Mouse (Mus musculus): Measurements from ENCODE around the gene Ccl24. TPM values are rescaled to one million over a fixed set of nuclear protein-coding genes. Genes with fewer than 3 reads are reported as not detected.

Ccl24 gene
- polyA plus RNA-seq, 1 experiment, result 3.3 TPM

DNA sequence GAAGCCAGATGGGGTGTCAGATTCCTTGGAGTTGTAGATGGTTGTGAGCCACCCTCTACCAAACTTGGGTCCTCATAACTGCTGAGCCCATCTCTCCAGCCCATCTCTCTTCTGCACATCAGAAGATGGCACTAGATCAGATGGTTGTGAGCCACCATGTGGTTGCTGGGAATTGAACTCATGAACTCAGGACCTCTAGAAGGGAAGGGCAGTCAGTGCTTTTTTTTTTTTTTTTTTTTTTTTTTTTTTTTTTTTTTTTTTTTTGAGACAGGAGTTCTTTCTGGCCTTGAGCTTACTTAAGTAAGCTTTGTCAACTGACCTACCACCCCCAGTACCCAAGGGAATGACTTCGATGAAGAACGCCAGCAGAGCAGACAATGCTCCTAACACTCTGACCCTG, 24.9 kb downstream of the Ccl24 start:
- Histone ChIP-seq H3K4me1 (ENCODE audit: control insufficient read depth, insufficient read depth, insufficient read length, low read length) (peaks cover 10% of the 10 kb centered on the region; the same call in 1 of the 2 replicates), H3K27ac (ENCODE audit: insufficient read depth, low read depth, low read length) (no peak overlapping the region), H3K27me3 (ENCODE audit: control insufficient read depth, insufficient read depth, low read length) (peaks cover 17% of the 10 kb centered on the region; the same call in 1 of the 2 replicates), H3K4me3 (ENCODE audit: low read depth, low read length) (no peak overlapping the region), H3K36me3 (ENCODE audit: control insufficient read depth, insufficient read depth, low read length) (no peaks in the 10 kb centered on the region)
- 71% methylated on average over 2 of the region's 2 CpGs for WGBS
- TF ChIP-seq POLR2A (IDR thresholded peaks at IDR 0.05; ENCODE audit: low read depth, low read length) (no peak), CTCF (IDR thresholded peaks at IDR 0.05; ENCODE audit: extremely low read depth, insufficient read length, insufficient replicate concordance, low read depth, low read length) (no peak)

DNA sequence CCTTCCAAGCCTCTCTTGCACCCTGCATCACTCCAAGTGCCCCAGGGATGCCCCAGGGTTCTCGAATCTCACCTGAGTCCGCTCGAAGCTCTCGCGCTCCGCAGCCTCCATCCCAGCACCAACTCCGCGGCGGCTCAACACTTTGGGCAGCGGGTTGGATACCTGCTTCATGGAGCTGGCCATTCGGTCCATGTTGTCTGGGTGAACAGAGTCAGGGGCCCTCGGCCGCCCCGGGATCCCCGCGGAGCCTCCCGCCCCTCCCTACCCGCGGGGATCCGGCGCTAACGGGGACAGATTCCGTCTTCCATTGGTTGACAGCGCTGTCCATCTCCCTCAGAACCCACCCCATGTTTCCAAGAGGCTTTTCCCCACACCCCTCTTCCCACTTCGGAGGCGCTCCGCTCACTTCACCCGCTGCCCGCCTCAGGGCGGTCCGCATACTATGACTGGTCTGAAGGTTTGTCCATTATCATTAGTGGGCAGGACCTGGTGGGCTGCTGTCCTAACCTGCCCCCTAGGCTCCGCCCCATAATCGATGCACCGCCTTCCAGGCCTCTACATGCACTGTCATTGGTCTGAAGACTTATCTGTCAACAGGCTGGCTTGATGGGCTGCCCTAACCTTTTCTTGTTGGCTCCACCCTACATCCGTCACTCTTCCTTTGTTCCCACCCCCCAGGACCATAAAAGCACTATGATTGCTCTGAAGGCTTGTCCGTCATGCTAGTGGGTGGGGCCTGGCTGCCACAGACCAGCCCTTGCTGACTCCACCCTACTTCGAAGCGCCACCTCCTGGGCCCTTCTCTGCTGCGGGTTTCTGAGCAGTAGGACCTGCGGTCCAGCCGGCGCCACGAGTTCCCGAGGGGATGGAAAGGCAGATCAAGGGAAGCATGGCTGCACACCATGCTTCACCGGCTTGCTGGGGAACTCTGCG, 27.7 kb downstream of the Ccl24 start, which contains the start of gene Hip1:
TSS of gene Hip1 (minus strand) at position 256 of the 933 bp plus-strand sequence.
- 1% methylated on average over 46 of the region's 46 CpGs for WGBS
- TF ChIP-seq POLR2A (IDR thresholded peaks at IDR 0.05; ENCODE audit: low read depth, low read length) (0 out of 2 replicates have a peak, but pooled peaks have one; percentile 40), CTCF (IDR thresholded peaks at IDR 0.05; ENCODE audit: extremely low read depth, insufficient read length, insufficient replicate concordance, low read depth, low read length) (peak; percentile 29; the same call in 1 of the 2 replicates)
- Histone ChIP-seq H3K27me3 (ENCODE audit: control insufficient read depth, insufficient read depth, low read length) (peaks cover 17% of the 10 kb centered on the region; the same call in 1 of the 2 replicates), H3K4me3 (ENCODE audit: low read depth, low read length) (peak within 1 kb of the TSS; percentile 71), H3K27ac (ENCODE audit: insufficient read depth, low read depth, low read length) (peak within 1 kb of the TSS; percentile 12), H3K4me1 (ENCODE audit: control insufficient read depth, insufficient read depth, insufficient read length, low read length) (peaks cover 10% of the 10 kb centered on the region; the same call in 1 of the 2 replicates), H3K36me3 (ENCODE audit: control insufficient read depth, insufficient read depth, low read length) (no peaks in the 10 kb centered on the region)

- Histone ChIP-seq H3K4me1 (ENCODE audit: control insufficient read depth, insufficient read depth, insufficient read length, low read length) (peaks cover 10% of the 10 kb centered on the region; the same call in 1 of the 2 replicates), H3K27ac (ENCODE audit: insufficient read depth, low read depth, low read length) (peak overlapping the region; percentile 12), H3K4me3 (ENCODE audit: low read depth, low read length) (peak overlapping the region; percentile 71), H3K27me3 (ENCODE audit: control insufficient read depth, insufficient read depth, low read length) (peaks cover 17% of the 10 kb centered on the region; the same call in 1 of the 2 replicates), H3K36me3 (ENCODE audit: control insufficient read depth, insufficient read depth, low read length) (no peaks in the 10 kb centered on the region)
- 8% methylated on average over 15 of the region's 15 CpGs for WGBS
- TF ChIP-seq CTCF (IDR thresholded peaks at IDR 0.05; ENCODE audit: extremely low read depth, insufficient read length, insufficient replicate concordance, low read depth, low read length), result no peak
- no peak for TF ChIP-seq POLR2A (IDR thresholded peaks at IDR 0.05; ENCODE audit: low read depth, low read length)
These were observed 28.8 kb downstream of the Ccl24 start for GRCm38 (mm10) chr5:135544032-135544558.

- peaks cover 8% of the 10 kb centered on the region for H3K4me1 ChIP-seq (ENCODE audit: control insufficient read depth, insufficient read depth, insufficient read length, low read length)
- TF ChIP-seq POLR2A (IDR thresholded peaks at IDR 0.05; ENCODE audit: low read depth, low read length) (no peak), CTCF (IDR thresholded peaks at IDR 0.05; ENCODE audit: extremely low read depth, insufficient read length, insufficient replicate concordance, low read depth, low read length) (no peak)
- H3K27ac ChIP-seq (ENCODE audit: insufficient read depth, low read depth, low read length), result peak overlapping the region; percentile 38
- 60% methylated on average over 10 of the region's 10 CpGs for WGBS
- no peak overlapping the region for H3K4me3 ChIP-seq (ENCODE audit: low read depth, low read length)
- H3K36me3 ChIP-seq (ENCODE audit: control insufficient read depth, insufficient read depth, low read length), result no peaks in the 10 kb centered on the region
- H3K27me3 ChIP-seq (ENCODE audit: control insufficient read depth, insufficient read depth, low read length), result no peaks in the 10 kb centered on the region
These were observed 35.0 kb downstream of the Ccl24 start for GRCm38 (mm10) chr5:135537794-135538214.

DNA sequence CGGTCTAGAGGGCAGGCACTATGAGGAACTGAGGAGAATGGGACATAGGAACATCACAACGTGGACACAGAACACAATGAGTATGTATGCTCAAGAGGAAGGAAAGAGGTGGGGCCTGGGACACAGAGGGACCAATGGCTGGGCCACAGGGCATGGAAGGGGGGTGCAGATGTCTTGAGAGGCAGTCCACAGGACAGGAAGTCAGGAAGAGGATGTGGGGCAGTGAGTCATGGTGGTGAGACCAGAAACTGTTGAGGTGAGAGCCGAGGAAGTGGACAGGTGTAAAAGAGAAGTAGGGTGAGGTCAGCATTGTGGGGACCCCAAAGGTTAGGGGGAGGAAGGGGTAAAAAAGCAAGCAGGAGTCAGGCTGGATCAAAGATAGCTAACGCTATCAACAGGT, 35.5 kb downstream of the Ccl24 start:
- Histone ChIP-seq H3K27me3 (ENCODE audit: control insufficient read depth, insufficient read depth, low read length) (no peaks in the 10 kb centered on the region), H3K27ac (ENCODE audit: insufficient read depth, low read depth, low read length) (peak overlapping the region; percentile 38), H3K4me1 (ENCODE audit: control insufficient read depth, insufficient read depth, insufficient read length, low read length) (peaks cover 8% of the 10 kb centered on the region), H3K4me3 (ENCODE audit: low read depth, low read length) (no peak overlapping the region), H3K36me3 (ENCODE audit: control insufficient read depth, insufficient read depth, low read length) (no peaks in the 10 kb centered on the region)
- 53% methylated on average over 4 of the region's 4 CpGs for WGBS
- TF ChIP-seq POLR2A (IDR thresholded peaks at IDR 0.05; ENCODE audit: low read depth, low read length) (no peak), CTCF (IDR thresholded peaks at IDR 0.05; ENCODE audit: extremely low read depth, insufficient read length, insufficient replicate concordance, low read depth, low read length) (no peak)

GRCm38 (mm10) chr5:135535867-135536266, 37.0 kb downstream of the Ccl24 start:
- no peak overlapping the region for H3K27ac ChIP-seq (ENCODE audit: insufficient read depth, low read depth, low read length)
- no peak for TF ChIP-seq POLR2A (IDR thresholded peaks at IDR 0.05; ENCODE audit: low read depth, low read length)
- TF ChIP-seq CTCF (IDR thresholded peaks at IDR 0.05; ENCODE audit: extremely low read depth, insufficient read length, insufficient replicate concordance, low read depth, low read length), result no peak
- H3K4me3 ChIP-seq (ENCODE audit: low read depth, low read length), result no peak overlapping the region
- H3K36me3 ChIP-seq (ENCODE audit: control insufficient read depth, insufficient read depth, low read length), result no peaks in the 10 kb centered on the region
- H3K27me3 ChIP-seq (ENCODE audit: control insufficient read depth, insufficient read depth, low read length), result no peaks in the 10 kb centered on the region
- H3K4me1 ChIP-seq (ENCODE audit: control insufficient read depth, insufficient read depth, insufficient read length, low read length), result peaks cover 4% of the 10 kb centered on the region

DNA sequence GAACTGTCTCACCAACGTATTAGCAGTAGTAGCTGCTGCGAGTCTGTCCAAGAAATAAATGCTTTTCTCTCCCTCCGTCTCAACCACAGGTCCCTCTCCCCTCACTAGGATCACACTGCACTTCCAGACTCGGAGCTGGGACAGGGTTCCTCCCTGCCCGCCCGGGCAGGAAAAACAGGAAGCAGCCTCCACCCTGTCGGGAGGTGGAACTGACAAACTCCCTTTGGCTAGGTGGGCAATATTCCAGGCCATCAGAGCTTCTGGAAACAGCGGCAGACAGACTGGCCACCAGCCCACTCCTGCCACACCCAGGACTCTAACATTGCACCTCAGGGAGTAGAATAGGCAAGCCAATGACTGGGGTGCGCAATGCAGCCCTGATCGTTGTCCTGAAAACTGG, 39.4 kb downstream of the Ccl24 start:
- no peak for TF ChIP-seq POLR2A (IDR thresholded peaks at IDR 0.05; ENCODE audit: low read depth, low read length)
- no peak for TF ChIP-seq CTCF (IDR thresholded peaks at IDR 0.05; ENCODE audit: extremely low read depth, insufficient read length, insufficient replicate concordance, low read depth, low read length)
- H3K27ac ChIP-seq (ENCODE audit: insufficient read depth, low read depth, low read length), result peak overlapping the region; percentile 35; the same call in 1 of the 2 replicates

More for the DNA sequence above, 39.4 kb downstream of the Ccl24 start:
- 43% methylated on average over 10 of the region's 10 CpGs for WGBS
- Histone ChIP-seq H3K27me3 (ENCODE audit: control insufficient read depth, insufficient read depth, low read length) (no peaks in the 10 kb centered on the region), H3K36me3 (ENCODE audit: control insufficient read depth, insufficient read depth, low read length) (no peaks in the 10 kb centered on the region), H3K4me3 (ENCODE audit: low read depth, low read length) (no peak overlapping the region), H3K4me1 (ENCODE audit: control insufficient read depth, insufficient read depth, insufficient read length, low read length) (peaks cover 3% of the 10 kb centered on the region)
